Mouse (Mus musculus) hindbrain, embryonic 16.5 days (tissue): Measurements from ENCODE around the gene Calhm6. TPM values are rescaled to one million over a fixed set of nuclear protein-coding genes. Genes with fewer than 3 reads are reported as not detected.

Experiments used
- ATAC-seq: fragments of 200-750 bp; cut with Nextera tagmentation; 2 replicates; pipeline ENCODE4 v1.8.0; 2017; ENCODE audit warnings: moderate TSS enrichment, moderate library complexity
- H3K27ac ChIP-seq: fragments of 300-500 bp; sonication (generic); 2 replicates; pipeline ENCODE4 v1.5.1; 2014; ENCODE audit warnings: low read depth, mild to moderate bottlenecking, control low read depth, low read length, moderate library complexity
- H3K27me3 ChIP-seq: fragments of 300-500 bp; sonication (generic); replicated peaks from 2 replicates; pipeline ENCODE4 v1.6.1; 2014; ENCODE audit warnings: low read length; ENCODE audit not compliant: control insufficient read depth, insufficient read depth
- H3K36me3 ChIP-seq: fragments of 300-500 bp; sonication (generic); 2 replicates; pipeline ENCODE4 v1.6.1; 2014; ENCODE audit warnings: mild to moderate bottlenecking, low read length, moderate library complexity, mixed read lengths; ENCODE audit not compliant: control insufficient read depth, insufficient read depth
- H3K4me1 ChIP-seq: fragments of 300-500 bp; sonication (generic); 2 replicates; pipeline ENCODE4 v1.6.1; 2014; ENCODE audit warnings: low read depth, low read length; ENCODE audit not compliant: control insufficient read depth, insufficient read depth
- H3K4me2 ChIP-seq: fragments of 300-500 bp; sonication (generic); 2 replicates; pipeline ENCODE4 v1.6.1; 2014; ENCODE audit warnings: mild to moderate bottlenecking, low read length, control low read depth, moderate library complexity
- H3K4me3 ChIP-seq: fragments of 300-500 bp; sonication (generic); 2 replicates; pipeline ENCODE4 v1.5.1; 2014; ENCODE audit warnings: mild to moderate bottlenecking, low read length, control low read depth, moderate library complexity
- H3K9ac ChIP-seq: fragments of 300-500 bp; sonication (generic); 2 replicates; pipeline ENCODE4 v1.6.1; 2014; ENCODE audit warnings: low read depth, mild to moderate bottlenecking, control low read depth, low read length, moderate library complexity
- H3K9me3 ChIP-seq: fragments of 300-500 bp; sonication (generic); 2 replicates; pipeline ENCODE4 v1.6.1; 2014; ENCODE audit warnings: mild to moderate bottlenecking, low read length, moderate library complexity; ENCODE audit not compliant: control insufficient read depth
- WGBS: fragments of 180-500 bp; shearing (Covaris S2); extraction: QIAGEN DNeasy Blood & Tissue Kit; methylation state at CpG from one replicate; pipeline ENCODE4 v1.1.7; 2014; 5-methylcytosine and 5-hydroxymethylcytosine counted together
- polyA plus RNA-seq: library from polyadenylated mRNA; unstranded; fragments of >200 nt; fragmentation: Nextera tagmentation; extraction: Ambion mirVana; gene quantifications from 2 replicates; pipeline ENCODE4 v1.2.1, GENCODE M21; 2015

The Calhm6 gene
- polyA plus RNA-seq, 1 experiment from 2014 or later = 0.79 TPM

DNA sequence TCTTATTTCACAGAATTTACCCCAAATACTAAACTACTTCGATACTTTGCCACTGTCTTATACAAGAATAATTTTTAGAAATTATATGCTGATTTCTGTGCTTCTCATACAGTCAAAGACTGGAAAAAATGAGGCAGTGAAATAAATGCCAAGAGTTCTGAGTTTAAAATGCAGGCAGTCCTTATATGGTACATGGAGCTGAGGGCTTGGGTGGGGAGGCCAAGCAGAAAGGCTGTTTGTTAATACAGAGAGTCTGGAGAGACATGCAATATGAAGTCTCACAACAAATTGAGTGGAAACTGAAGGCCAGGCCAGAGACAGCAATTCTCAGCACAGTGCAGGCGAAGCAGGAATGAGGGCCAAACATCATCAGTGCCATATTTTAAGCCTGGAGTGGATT lies 39.3 kb downstream of the Calhm6 start:
- H3K9me3 ChIP-seq = no peaks in the 10 kb centered on the region
- 91% methylated on average over 2 of the region's 2 CpGs for WGBS
- H3K4me2 ChIP-seq = no peak overlapping the region
- no peaks in the 10 kb centered on the region for H3K36me3 ChIP-seq
- no peak overlapping the region for H3K4me3 ChIP-seq
- H3K27me3 ChIP-seq = no peaks in the 10 kb centered on the region
- no peak overlapping the region for H3K27ac ChIP-seq
- ATAC-seq = no peak
- no peak overlapping the region for H3K9ac ChIP-seq
- no peaks in the 10 kb centered on the region for H3K4me1 ChIP-seq

DNA sequence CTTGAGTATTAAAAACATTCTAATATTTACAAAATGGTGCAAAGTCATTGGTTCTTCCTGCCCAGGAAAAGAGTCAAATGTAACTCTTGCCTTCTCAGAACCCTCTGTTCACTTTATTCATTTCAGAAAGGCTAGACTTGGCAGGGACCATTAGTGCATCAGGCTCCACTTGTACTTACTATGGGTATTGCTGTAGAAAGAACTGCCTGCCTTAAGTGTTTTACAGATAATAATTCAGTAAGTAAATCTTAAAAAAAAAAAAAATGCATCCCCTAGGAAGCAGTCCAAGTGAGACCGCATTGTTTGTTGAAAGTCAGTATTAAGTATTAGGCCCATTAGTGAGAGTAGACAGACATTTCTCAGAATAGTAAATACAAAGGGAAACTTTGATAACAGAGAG lies 41.3 kb downstream of the Calhm6 start:
- Histone ChIP-seq H3K4me3 (no peak overlapping the region), H3K36me3 (no peaks in the 10 kb centered on the region), H3K27me3 (no peaks in the 10 kb centered on the region), H3K4me1 (no peaks in the 10 kb centered on the region), H3K9me3 (no peaks in the 10 kb centered on the region), H3K4me2 (no peak overlapping the region), H3K9ac (no peak overlapping the region), H3K27ac (no peak overlapping the region)
- no peak for ATAC-seq
- WGBS = 97% methylated on average over 1 of the region's 1 CpGs

Other genes with a start within 250 kb of the Calhm6 start
- gene Rsph4a, start 222.9 kb downstream of the Calhm6 start, polyA plus RNA-seq = 1.3 and 1.9 TPM in 2 replicates
- 17.0 and 18.6 TPM in 2 replicates for gene Zup1, start 176.7 kb downstream of the Calhm6 start, polyA plus RNA-seq
- 110 TPM in 2 replicates for gene Rwdd1, start 108.4 kb downstream of the Calhm6 start, polyA plus RNA-seq
- gene Trappc3l, start 90.4 kb downstream of the Calhm6 start, polyA plus RNA-seq = not detected in 2 replicates
- not detected in 2 replicates for gene Calhm4, start 83.7 kb downstream of the Calhm6 start, polyA plus RNA-seq
- gene Calhm5, start 31.5 kb downstream of the Calhm6 start, polyA plus RNA-seq = 1.0 and 1.1 TPM in 2 replicates
- 6.1 and 9.1 TPM in 2 replicates for gene Dse, start 79.7 kb upstream of the Calhm6 start, polyA plus RNA-seq
- 125 and 134 TPM in 2 replicates for gene Tspyl1, start 154.2 kb upstream of the Calhm6 start, polyA plus RNA-seq
- gene Tspyl4, start 169.5 kb upstream of the Calhm6 start, polyA plus RNA-seq = 413 and 424 TPM in 2 replicates